Mouse (Mus musculus): ENCODE results near the gene Gm42906. TPM values are rescaled to one million over a fixed set of nuclear protein-coding genes. Genes with fewer than 3 reads are reported as not detected.
A peak's percentile ranks its signal among the peaks of the same experiment; 100 is the strongest.

Gm42906 gene
- total RNA-seq, 2 experiments from 2014 or later: not detected

- peak; percentile 26 to 43 for DNase-seq (ENCODE audit: low spot score in 2 of 2)
These were observed 238.1 kb downstream of the Gm42906 start for GRCm38 (mm10) chr5:151189789-151190378.

GRCm38 (mm10) chr5:151189321-151189720 is 238.6 kb downstream of the Gm42906 start:
- DNase-seq (ENCODE audit: low spot score in 2 of 2): no peak

GRCm38 (mm10) chr5:151188659-151189058 is 239.3 kb downstream of the Gm42906 start:
- no peak for DNase-seq (ENCODE audit: low spot score in 2 of 2)

- no peak for DNase-seq (ENCODE audit: low spot score in 2 of 2)
These were observed 240.6 kb downstream of the Gm42906 start for GRCm38 (mm10) chr5:151187336-151187735.

DNA sequence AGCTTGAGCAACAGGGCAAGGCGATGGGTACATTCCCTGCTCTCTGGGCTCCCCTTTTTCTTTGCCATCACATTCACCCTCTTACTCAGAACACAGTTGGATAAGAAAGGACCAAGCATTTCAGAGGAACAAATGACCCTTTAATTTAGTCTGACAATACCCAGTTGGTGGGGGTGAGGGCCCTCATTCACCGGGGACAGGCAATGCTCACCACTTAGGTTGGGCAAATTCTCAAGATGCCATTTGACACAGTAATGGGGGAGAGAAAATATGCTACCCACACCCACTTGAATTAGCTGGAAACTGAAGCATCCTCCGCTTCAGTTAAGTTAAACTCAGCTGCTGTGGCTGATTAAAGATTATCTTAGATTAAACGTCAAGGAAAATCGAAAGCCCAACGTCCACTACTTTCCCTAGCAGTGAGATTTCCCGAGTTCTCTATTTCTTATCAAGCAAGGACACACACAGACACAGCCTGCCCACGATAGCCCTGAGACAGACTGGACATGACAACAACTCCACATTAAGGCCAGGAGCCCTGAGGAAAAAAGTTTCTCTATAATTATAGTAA is 242.6 kb downstream of the Gm42906 start:
- no peak for DNase-seq (ENCODE audit: low spot score in 2 of 2)

GRCm38 (mm10) chr5:151183656-151184240 is 244.2 kb downstream of the Gm42906 start:
- DNase-seq (ENCODE audit: low spot score in 2 of 2): no peak

- DNase-seq (ENCODE audit: low spot score in 2 of 2): no peak
These were observed 246.7 kb downstream of the Gm42906 start for GRCm38 (mm10) chr5:151181288-151181687.

DNA sequence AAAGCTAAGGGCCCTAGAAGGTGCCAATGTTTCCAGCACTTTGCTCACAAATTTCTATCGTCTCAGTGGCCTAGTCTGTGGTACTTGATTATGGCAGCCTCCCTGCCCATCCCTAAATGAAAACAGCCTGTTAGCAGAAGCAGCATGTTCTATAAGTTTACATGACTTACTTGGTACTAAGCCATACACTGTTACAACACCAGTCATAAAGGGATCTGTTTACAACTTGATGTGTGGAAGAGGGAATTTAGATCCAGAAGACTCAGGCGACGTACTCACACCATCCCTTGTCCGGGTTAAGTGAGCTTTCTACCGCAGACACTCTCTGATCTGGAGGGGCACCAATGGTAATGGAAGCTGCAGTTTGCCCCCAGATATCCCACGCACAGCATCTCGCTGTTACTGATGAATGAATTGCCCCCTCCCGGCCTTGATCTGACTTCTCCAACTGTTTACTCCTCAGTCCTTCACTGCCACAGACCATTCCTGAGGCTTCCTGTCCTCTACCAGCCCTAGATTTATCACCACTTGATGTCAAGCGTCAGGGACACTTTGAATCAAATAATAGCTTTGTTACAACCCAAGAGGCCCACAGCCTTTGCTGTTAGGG is 247.7 kb downstream of the Gm42906 start:
- DNase-seq (ENCODE audit: low spot score in 2 of 2): no peak

GRCm38 (mm10) chr5:151177171-151177570 is 250.8 kb downstream of the Gm42906 start:
- no peak for DNase-seq (ENCODE audit: low spot score in 2 of 2)

GRCm38 (mm10) chr5:151175897-151176313 is 252.1 kb downstream of the Gm42906 start:
- no peak for DNase-seq (ENCODE audit: low spot score in 2 of 2)

DNA sequence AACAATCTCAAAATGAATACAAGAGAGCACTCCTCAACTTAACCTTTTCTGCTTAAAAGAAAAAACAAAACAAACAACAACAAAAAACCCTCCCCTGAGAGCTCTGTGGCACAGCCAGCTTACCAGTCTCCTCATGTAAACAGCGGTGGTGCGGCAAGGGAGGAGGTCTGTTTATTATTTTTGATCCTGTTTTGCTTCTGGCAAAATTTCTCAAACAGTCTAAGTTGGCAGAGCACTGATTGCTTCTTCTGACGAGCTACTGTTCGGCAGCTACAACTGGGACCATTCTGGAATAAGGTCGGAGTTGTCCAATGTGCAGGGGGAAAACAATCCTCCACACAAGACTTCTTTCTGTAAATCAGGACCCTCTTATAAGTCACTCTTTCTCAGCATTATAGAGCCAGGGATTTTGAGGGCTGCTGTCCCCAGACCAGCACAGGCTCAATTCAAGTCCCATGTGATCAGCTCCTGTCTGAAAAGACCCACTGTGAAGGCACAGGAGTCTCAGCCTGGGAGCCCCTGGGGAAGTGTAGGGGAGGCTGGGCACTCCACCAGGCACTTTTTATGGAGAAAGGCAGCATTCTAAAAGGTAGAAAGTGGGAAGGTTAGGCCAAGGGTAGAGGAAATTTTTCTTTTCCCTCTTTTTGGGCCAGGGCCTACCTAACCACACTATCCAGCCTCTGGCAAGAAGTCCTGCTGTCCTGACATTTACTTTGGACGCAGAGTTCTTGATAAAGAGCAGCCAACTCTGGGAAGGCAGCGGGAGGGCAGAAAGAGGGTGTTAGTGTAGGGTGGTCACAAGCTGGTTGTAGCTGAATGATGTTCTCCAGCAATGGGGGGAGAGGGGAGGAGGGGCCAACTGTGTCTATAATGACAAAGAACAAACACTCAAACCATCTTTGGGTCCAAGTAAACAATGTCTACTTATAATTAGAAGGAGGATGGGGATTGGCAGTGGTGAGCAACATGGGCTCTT is 253.2 kb downstream of the Gm42906 start:
- no peak for DNase-seq (ENCODE audit: low spot score in 2 of 2)

- DNase-seq (ENCODE audit: low spot score in 2 of 2): no peak
These were observed 254.2 kb downstream of the Gm42906 start for GRCm38 (mm10) chr5:151173774-151174173.

DNA sequence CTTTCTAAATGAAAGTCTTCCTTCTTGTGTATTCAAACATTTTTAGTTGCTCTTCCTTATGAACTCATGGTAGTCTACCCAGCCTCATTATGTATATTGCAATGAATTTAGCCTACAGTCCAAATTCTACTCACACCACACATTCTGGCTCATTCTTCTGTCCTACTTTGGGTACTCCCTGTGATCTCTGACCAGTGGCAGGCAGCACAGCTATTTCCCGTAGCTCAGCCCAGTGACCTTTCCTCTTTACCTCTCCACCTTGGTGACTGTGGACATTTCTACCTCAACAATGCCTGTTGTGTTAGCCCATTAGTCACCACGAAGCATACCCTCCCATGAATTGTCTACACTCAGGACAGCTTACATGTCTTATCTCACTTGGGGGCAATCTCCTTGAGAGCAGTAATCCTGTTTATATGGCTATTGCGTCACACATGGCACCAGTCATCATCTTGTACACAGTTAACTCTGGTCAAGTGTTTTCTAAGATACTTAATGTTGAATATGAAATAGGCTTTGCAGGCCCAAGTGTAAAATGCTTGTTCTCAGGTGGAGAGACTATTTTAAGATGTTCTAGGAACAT is 257.7 kb downstream of the Gm42906 start:
- DNase-seq (ENCODE audit: low spot score in 2 of 2): no peak

DNA sequence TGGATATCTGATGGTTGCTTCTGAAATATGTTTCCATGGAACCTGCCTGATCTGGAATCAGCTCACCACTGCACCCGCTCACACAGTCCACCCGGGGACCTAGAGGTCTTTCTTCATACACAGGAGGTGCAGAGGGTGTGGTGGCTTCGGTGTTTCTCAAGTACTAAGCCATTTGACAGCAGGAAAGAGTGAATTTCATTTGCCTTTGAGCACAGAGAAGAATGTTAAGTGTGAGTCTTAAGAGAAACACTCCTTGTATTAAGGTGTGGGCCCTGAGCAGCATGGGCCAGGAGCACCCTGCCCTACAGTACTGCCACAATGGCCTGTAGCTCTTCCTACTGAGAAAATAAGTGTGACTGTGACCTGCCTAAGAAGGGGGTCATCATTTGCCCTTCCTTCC is 259.8 kb downstream of the Gm42906 start:
- no peak for DNase-seq (ENCODE audit: low spot score in 2 of 2)

- no peak for DNase-seq (ENCODE audit: low spot score in 2 of 2)
These were observed 260.3 kb downstream of the Gm42906 start for GRCm38 (mm10) chr5:151167641-151168040.

DNA sequence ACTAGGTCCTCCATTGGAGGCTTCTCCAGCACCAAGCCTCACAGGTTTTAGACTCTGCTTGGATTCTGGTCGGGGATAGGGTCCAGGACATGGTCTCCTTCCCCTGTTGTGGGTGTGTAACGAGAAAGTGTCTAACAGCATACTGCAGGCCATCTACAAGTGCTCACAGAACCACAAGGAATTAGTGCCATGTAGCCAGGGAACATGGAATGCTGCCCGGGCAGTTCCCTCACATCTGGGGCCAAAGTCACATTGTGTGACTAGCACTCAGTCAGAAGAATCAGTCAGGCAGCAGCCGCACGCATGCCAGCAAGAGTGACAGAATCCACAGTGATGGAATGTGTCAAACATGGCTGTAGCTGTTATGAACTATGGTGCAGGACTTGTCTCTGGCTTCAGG is 261.7 kb downstream of the Gm42906 start:
- peak; percentile 32 to 41 for DNase-seq (ENCODE audit: low spot score in 2 of 2)

DNA sequence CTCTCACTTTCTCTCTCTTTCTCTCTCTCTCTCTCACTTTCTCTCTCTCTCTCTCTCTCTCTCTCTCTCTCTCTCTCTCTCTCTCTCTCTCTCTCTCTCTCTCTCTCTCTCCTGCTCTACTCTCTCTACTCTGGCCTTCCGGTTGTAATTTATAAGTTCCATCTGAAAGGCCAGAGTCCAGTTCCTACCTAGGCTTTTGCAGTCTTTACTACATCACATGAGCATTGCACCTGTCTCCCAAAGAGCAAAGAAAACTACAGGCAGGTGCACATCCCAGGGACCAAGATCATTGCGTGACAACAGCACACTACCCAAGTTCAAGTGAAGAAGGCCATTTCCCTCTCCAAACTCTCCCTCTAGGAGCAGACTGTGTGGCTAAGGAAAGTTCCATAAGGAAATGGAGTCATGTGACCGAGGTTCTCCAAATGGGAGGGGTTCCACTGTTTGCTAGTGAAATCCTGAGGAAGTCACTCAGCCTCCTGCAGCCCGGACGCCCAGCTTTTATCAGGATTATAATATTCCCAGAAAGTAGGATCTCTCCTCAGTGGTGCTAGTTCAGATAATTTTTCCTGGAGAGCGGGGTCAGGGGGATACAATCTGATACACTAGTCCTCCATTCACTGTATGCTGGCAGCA is 262.5 kb downstream of the Gm42906 start:
- DNase-seq (ENCODE audit: low spot score in 2 of 2): no peak

GRCm38 (mm10) chr5:151164815-151165214 is 263.1 kb downstream of the Gm42906 start:
- no peak for DNase-seq (ENCODE audit: low spot score in 2 of 2)

GRCm38 (mm10) chr5:151162642-151163041 is 265.3 kb downstream of the Gm42906 start:
- no peak for DNase-seq (ENCODE audit: low spot score in 2 of 2)

DNA sequence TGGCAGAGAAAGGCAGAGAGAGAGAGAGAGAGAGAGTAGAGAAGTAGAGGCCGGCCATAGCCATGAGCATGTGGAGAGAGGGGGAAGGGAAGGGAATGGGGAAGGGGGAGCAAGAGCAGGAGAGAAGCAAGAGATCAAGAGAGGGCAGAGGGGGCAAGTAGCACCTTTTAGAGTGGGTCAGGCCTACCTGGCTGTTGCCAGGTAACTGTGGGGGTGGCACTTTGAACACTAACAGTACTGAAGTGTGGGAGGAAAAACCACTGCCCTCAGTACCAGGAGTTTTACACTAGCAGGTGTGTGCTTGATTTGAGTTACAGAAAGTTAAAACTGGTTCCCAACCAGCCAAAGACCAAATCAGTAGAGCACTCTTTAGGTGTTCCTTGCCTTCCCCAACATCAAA is 272.7 kb downstream of the Gm42906 start:
- DNase-seq (ENCODE audit: low spot score in 2 of 2): no peak
